In the genomic region with DNA sequence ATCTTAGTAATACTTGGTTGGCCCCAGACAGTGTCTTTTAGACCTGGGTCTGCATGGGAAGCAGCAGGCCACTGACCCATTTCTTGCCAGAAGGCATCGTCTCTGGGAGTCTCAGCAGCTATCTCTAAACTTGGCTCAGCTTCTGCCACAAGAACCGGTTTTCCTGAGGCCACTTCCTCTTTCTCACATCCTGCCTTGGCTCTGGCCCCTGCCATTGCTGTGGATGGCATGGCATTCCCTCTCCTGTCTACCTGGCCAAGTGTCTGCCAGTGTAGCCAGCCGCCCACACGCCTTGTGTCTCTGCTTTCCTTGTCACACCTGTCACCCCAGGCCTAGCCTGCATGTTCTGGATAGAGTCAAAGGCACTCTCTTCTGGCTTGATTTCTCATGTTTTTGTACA, we compare ENCODE assay signal across 15 mouse cellular contexts. TPM values are rescaled to one million over a fixed set of nuclear protein-coding genes. Genes with fewer than 3 reads are reported as not detected.
A peak's percentile ranks its signal among the peaks of the same experiment; 100 is the strongest.
DNase-seq lines count a peak whose midpoint lies in the region; ATAC-seq lines count a peak whose summit lies in the region.
"Had no signal": no experiment of that assay in that cellular context is flagged by ENCODE, and none has a peak within 500 bp of the region (broad histone marks: within the 10 kb centered on the region; RNA-seq: fewer than 3 reads in every experiment).

No protein-coding gene starts in this region.

- no peaks in the 10 kb centered on the region for H3K9me3 ChIP-seq in intestine, embryonic 15.5 days

- no peak for ATAC-seq in intestine, embryonic 15.5 days
- ATAC-seq: forebrain, postnatal 0 days; intestine, postnatal 0 days had no signal

- no peaks in the 10 kb centered on the region for H3K4me1 ChIP-seq in intestine, embryonic 15.5 days (replicated peaks)

- H3K27ac ChIP-seq in intestine, embryonic 15.5 days, result no peak overlapping the region
- H3K27ac ChIP-seq: liver, embryonic 14.5 days had no signal

- peak; percentile 0 to 1 for DNase-seq in heart, adult 9 months (ENCODE audit: low spot score in 2 of 2)
- DNase-seq in heart, postnatal 36 days, result no peak
- DNase-seq in ovary, adult 18-20 months (ENCODE audit: low spot score), result peak; percentile 1
- DNase-seq in ovary, postnatal 10 days (ENCODE audit: low spot score), result no peak
- peak; percentile 80 to 82 for DNase-seq in cerebellum, postnatal 36 days
- peak; percentile 1 for DNase-seq in ovary, postnatal 14 days (ENCODE audit: low spot score)
- no peak for DNase-seq in layer of hippocampus, adult 8-10 months (ENCODE audit: low spot score in 2 of 2)
- DNase-seq: forebrain, postnatal 0 days; right cerebral cortex, postnatal 4 days; thymus, postnatal 14 days had no signal

- intact Hi-C loops in heart, postnatal 36 days (cut with DNase I), result no loop called here

- WGBS in intestine, embryonic 15.5 days, result 59% methylated on average over 4 of the region's 4 CpGs

- H3K9ac ChIP-seq in intestine, embryonic 15.5 days, result no peak overlapping the region
- H3K9ac ChIP-seq: forebrain, postnatal 0 days; liver, embryonic 14.5 days had no signal

- no peak overlapping the region for H3K4me3 ChIP-seq in intestine, embryonic 15.5 days (replicated peaks)

- H3K4me2 ChIP-seq in intestine, embryonic 15.5 days (replicated peaks), result no peak overlapping the region

- H3K27me3 ChIP-seq in intestine, embryonic 15.5 days (replicated peaks), result no peaks in the 10 kb centered on the region

- no peaks in the 10 kb centered on the region for H3K36me3 ChIP-seq in intestine, embryonic 15.5 days

RNA-seq across cellular contexts. Expression of a gene that starts 17.1 kb away (rescaled TPM):
- not detected for total RNA-seq in heart, postnatal 36 days (2021)
- not detected for total RNA-seq in layer of hippocampus, adult 8-10 months (2022)
- not detected in 2 replicates for polyA plus RNA-seq in intestine, embryonic 15.5 days (2015; fragmentation: Nextera tagmentation; extraction: Ambion mirVana)
- total RNA-seq: ES-E14; forebrain, postnatal 0 days had no signal
- polyA plus RNA-seq: cortical plate, adult 2 months; forebrain, postnatal 0 days; intestine, postnatal 0 days; liver, embryonic 14.5 days had no signal

Comparison
In these comparisons a context has a peak if more than half of its experiments do, and no peak if none do; other contexts are left out.
1. DNase-seq: peak in heart, adult 9 months (2 of 2), ovary, adult 18-20 months (single experiment), cerebellum, postnatal 36 days (2 of 2) and ovary, postnatal 14 days (single experiment); none in heart, postnatal 36 days (0 of 2), ovary, postnatal 10 days (single experiment) and layer of hippocampus, adult 8-10 months (0 of 2).